Mouse (Mus musculus) spleen, adult 2 months (tissue): ENCODE results near the gene Brd9. TPM values are rescaled to one million over a fixed set of nuclear protein-coding genes. Genes with fewer than 3 reads are reported as not detected.
"Not testable (repeated sequence)": the region's sequence is repeated elsewhere in the genome, so short reads cannot be mapped to it uniquely, and the experiment has no call there.

Experiments used
- DNase-seq, 2 experiments: peaks; one replicate each; pipeline versions ENCODE4 v3.0.0 to v3.0.0-alpha.2; 2012 to 2021; ENCODE audit warnings: low spot score in 2 of 2, low read depth in 1 of 2
- H3K27ac ChIP-seq: fragments of 200-500 bp; 2 replicates; pipeline ENCODE4 v1.5.1; 2012; ENCODE audit warnings: low read length, inconsistent platforms; ENCODE audit not compliant: insufficient read depth
- H3K27me3 ChIP-seq: fragments of 200-500 bp; 2 replicates; pipeline ENCODE4 v1.6.1; 2012; ENCODE audit warnings: mild to moderate bottlenecking, moderate library complexity, low read length, inconsistent platforms; ENCODE audit not compliant: control insufficient read depth, insufficient read depth
- H3K36me3 ChIP-seq: fragments of 200-500 bp; 2 replicates; pipeline ENCODE4 v1.6.1; 2012; ENCODE audit warnings: mild to moderate bottlenecking, low read length, inconsistent platforms; ENCODE audit not compliant: control insufficient read depth, insufficient read depth
- H3K4me1 ChIP-seq: fragments of 200-500 bp; 2 replicates; pipeline ENCODE4 v1.6.1; 2011; ENCODE audit warnings: inconsistent platforms; ENCODE audit not compliant: control insufficient read depth, insufficient read depth, insufficient read length
- H3K4me3 ChIP-seq: fragments of 200-500 bp; 2 replicates; pipeline ENCODE4 v1.5.1; 2011; ENCODE audit warnings: mild to moderate bottlenecking, inconsistent platforms; ENCODE audit not compliant: insufficient read depth, insufficient read length; ENCODE audit errors: extremely low read depth
- CTCF ChIP-seq: fragments of 200-500 bp; IDR thresholded peaks from 2 replicates; pipeline ENCODE4 v1.5.1; 2011; ENCODE audit warnings: mild to moderate bottlenecking, inconsistent platforms; ENCODE audit not compliant: insufficient read depth, insufficient read length, insufficient replicate concordance; ENCODE audit errors: extremely low read depth
- POLR2A ChIP-seq: fragments of 200-500 bp; IDR thresholded peaks from 2 replicates; pipeline ENCODE4 v1.6.1; 2011; ENCODE audit warnings: low read depth, low read length, inconsistent platforms
- WGBS: fragments of 180-500 bp; shearing (Covaris S2); methylation state at CpG from one replicate; pipeline ENCODE4 v1.1.7; 2018; 5-methylcytosine and 5-hydroxymethylcytosine counted together
- polyA plus RNA-seq: library from polyadenylated mRNA; depleted of rRNA; stranded (reverse); fragments of >200 nt; gene quantifications from 2 replicates; pipeline ENCODE4 v1.2.3, GENCODE M21; 2012

Gene Brd9
- polyA plus RNA-seq, 1 experiment = 26.6 TPM

DNA sequence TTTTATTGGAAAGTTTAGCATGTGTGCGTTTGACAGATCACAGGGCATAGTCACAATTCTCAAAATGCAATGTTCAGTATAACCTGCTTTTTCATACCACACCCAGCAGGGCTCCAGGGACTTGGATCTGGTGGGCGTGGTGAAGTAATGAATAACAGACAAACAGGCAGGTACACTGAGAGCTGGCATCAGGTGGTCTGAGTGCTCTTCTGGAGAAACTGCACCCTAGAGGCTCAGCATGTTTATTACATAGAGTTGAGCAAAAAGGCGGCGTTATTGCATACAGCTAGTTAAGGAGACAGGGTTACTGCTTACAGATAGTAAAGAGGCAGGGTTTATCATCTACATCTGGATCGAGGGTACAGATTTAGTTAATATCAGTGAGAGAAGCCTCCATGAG lies 52.7 kb downstream of the Brd9 start:
- no peaks in the 10 kb centered on the region for H3K36me3 ChIP-seq
- whole genome bisulfite sequencing = 79% methylated on average over 5 of the region's 5 CpGs
- no peak for DNase-seq
- TF ChIP-seq CTCF = no peak
- H3K4me1 ChIP-seq = no peaks in the 10 kb centered on the region
- H3K27me3 ChIP-seq = no peaks in the 10 kb centered on the region
- no peak overlapping the region for H3K4me3 ChIP-seq
- H3K27ac ChIP-seq = no peak overlapping the region

GRCm38 (mm10) chr13:73990761-73991160 lies 53.1 kb downstream of the Brd9 start:
- no peak overlapping the region for H3K4me3 ChIP-seq
- DNase-seq = no peak
- H3K27me3 ChIP-seq = no peaks in the 10 kb centered on the region
- no peaks in the 10 kb centered on the region for H3K36me3 ChIP-seq
- WGBS = 78% methylated on average over 2 of the region's 2 CpGs
- no peak for TF ChIP-seq CTCF
- TF ChIP-seq POLR2A = no peak
- no peaks in the 10 kb centered on the region for H3K4me1 ChIP-seq
- H3K27ac ChIP-seq = no peak overlapping the region

DNA sequence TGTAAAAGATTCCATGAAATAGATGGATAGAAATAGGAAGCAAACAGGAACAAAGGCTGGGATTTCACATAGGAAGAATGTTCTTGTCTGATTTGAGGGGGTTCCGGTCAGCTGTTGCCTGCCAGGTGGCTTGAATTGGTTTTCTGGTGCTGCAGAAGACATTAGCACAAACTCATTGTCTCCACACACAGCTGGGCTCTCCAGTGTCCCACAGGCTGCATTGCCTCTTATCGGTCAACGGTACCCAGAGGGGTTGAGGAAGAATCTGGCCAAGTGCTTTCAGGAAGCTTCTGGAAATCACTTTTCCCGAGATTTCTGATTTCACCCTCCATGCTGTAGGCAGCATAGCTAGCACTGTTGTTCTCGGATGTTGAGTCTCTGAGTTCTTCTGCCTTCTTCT lies 53.7 kb downstream of the Brd9 start:
- Histone ChIP-seq H3K4me1 (no peaks in the 10 kb centered on the region), H3K36me3 (no peaks in the 10 kb centered on the region), H3K27ac (no peak overlapping the region), H3K4me3 (no peak overlapping the region), H3K27me3 (no peaks in the 10 kb centered on the region)
- no peak for DNase-seq
- TF ChIP-seq POLR2A = no peak
- no peak for TF ChIP-seq CTCF
- 84% methylated on average over 5 of the region's 5 CpGs for WGBS

DNA sequence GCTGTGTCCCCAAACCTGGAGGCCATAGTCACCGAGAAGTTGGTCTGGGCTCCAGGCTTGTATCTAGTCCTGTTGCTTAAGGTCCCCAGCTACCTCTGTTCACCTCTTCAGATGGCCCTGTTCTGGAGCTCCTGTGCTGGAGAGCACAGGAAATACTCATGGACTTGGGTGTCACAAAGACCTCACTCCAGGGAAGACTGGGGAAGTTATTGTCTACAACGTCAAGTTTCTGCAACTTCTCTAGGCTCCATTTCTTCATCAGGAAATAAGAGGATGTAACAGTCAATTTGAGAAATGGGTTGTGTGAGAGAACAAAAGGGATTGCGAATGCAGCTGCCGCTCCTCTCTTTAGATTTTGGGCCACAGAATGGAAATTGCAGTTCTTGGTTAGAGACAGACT lies 58.8 kb downstream of the Brd9 start:
- Histone ChIP-seq H3K4me1 (no peaks in the 10 kb centered on the region), H3K36me3 (no peaks in the 10 kb centered on the region), H3K27me3 (no peaks in the 10 kb centered on the region), H3K4me3 (no peak overlapping the region), H3K27ac (no peak overlapping the region)
- no peak for TF ChIP-seq CTCF
- no peak for TF ChIP-seq POLR2A
- 64% methylated on average over 4 of the region's 4 CpGs for WGBS
- no peak for DNase-seq

- TF ChIP-seq CTCF (no peak), POLR2A (no peak)
- DNase-seq = no peak
- H3K27me3 ChIP-seq = no peaks in the 10 kb centered on the region
- H3K27ac ChIP-seq = no peak overlapping the region
- no peak overlapping the region for H3K4me3 ChIP-seq
- no peaks in the 10 kb centered on the region for H3K4me1 ChIP-seq
- no peaks in the 10 kb centered on the region for H3K36me3 ChIP-seq
Observed at GRCm38 (mm10) chr13:74000519-74000918, 62.9 kb downstream of the Brd9 start.

- WGBS = 81% methylated on average over 6 of the region's 6 CpGs
- TF ChIP-seq CTCF (no peak), POLR2A (no peak)
- Histone ChIP-seq H3K4me1 (no peaks in the 10 kb centered on the region), H3K27ac (no peak overlapping the region), H3K36me3 (no peaks in the 10 kb centered on the region), H3K4me3 (no peak overlapping the region), H3K27me3 (no peaks in the 10 kb centered on the region)
- no peak for DNase-seq
Observed at GRCm38 (mm10) chr13:74000961-74001360, 63.4 kb downstream of the Brd9 start.

DNA sequence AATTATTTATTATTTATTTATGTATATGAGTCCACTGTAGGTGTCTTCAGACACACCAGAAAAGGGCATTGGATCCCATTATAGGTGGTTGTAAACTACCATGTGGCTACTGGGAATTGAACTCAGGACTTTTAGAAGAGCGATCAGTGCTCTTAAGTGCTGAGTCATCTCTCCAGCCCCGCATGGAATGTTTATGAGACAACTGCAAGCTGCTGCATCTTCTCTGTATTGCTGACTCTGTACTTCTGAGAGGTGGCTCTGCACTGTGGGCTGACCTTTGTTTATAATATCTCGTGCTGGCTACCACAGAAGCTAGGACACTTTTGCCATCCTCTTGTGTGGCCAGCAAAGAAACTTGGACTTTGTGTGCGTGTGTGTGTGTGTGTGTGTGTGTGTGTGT lies 63.9 kb downstream of the Brd9 start:
- no peak for TF ChIP-seq CTCF
- no peak for TF ChIP-seq POLR2A
- H3K27me3 ChIP-seq = no peaks in the 10 kb centered on the region
- H3K4me3 ChIP-seq = no peak overlapping the region
- no peak for DNase-seq
- no peaks in the 10 kb centered on the region for H3K4me1 ChIP-seq
- WGBS = 58% methylated on average over 4 of the region's 4 CpGs
- H3K36me3 ChIP-seq = no peaks in the 10 kb centered on the region
- H3K27ac ChIP-seq = no peak overlapping the region

DNA sequence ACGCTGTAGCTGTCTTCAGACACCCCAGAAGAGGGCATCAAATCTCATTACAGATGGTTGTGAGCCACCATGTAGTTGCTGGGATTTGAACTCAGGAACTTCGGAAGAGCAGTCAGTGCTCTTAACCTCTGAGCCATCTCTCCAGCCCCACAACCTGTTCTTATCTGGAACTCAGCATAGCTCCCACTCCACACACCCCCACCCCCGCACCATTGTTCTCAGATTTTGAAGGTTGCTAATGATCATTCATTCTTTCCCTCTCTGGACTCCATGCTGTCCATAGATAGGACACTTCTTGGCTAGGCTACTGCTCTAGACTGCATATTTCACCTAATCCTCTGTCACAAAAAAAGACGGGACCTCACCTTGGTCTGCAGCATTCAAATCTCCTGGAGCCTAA lies 69.3 kb downstream of the Brd9 start:
- not testable (repeated sequence) for H3K27me3 ChIP-seq

GRCm38 (mm10) chr13:74008216-74008615 lies 70.6 kb downstream of the Brd9 start:
- not testable (repeated sequence) for DNase-seq, H3K27ac ChIP-seq, H3K4me1 ChIP-seq, H3K27me3 ChIP-seq, H3K4me3 ChIP-seq, H3K36me3 ChIP-seq
- WGBS = 81% methylated on average over 2 of the region's 2 CpGs

More for the DNA sequence above, 69.3 kb downstream of the Brd9 start:
- not testable (repeated sequence) for H3K4me1 ChIP-seq, H3K4me3 ChIP-seq, H3K36me3 ChIP-seq, DNase-seq, H3K27ac ChIP-seq
- WGBS = 91% methylated on average over 4 of the region's 4 CpGs
